Mouse (Mus musculus) lung, embryonic 14.5 days (tissue): ENCODE results near the gene Nnmt. TPM values are rescaled to one million over a fixed set of nuclear protein-coding genes. Genes with fewer than 3 reads are reported as not detected.

Experiments used
- ATAC-seq: fragments of 200-750 bp; cut with Nextera tagmentation; 2 replicates; pipeline ENCODE4 v1.8.0; 2017; ENCODE audit warnings: mild to moderate bottlenecking, moderate TSS enrichment, moderate library complexity; ENCODE audit not compliant: insufficient read depth
- DNase-seq: peaks from one replicate; pipeline ENCODE4 v3.0.0-alpha.2; 2015
- H3K27ac ChIP-seq: fragments of 300-500 bp; sonication (generic); 2 replicates; pipeline ENCODE4 v1.5.1; 2014; ENCODE audit warnings: low read depth, mild to moderate bottlenecking, moderate library complexity
- H3K27me3 ChIP-seq: fragments of 300-500 bp; sonication (generic); 2 replicates; pipeline ENCODE4 v1.6.1; 2014; ENCODE audit warnings: low read length, control low read depth; ENCODE audit not compliant: insufficient read depth
- H3K36me3 ChIP-seq: fragments of 300-500 bp; sonication (generic); 2 replicates; pipeline ENCODE4 v1.6.1; 2014; ENCODE audit warnings: control low read depth; ENCODE audit not compliant: insufficient read depth
- H3K4me1 ChIP-seq: fragments of 300-500 bp; sonication (generic); 2 replicates; pipeline ENCODE4 v1.6.1; 2014; ENCODE audit warnings: antibody characterized with exemption, control low read depth; ENCODE audit not compliant: insufficient read depth
- H3K4me2 ChIP-seq: fragments of 300-500 bp; sonication (generic); 2 replicates; pipeline ENCODE4 v1.6.1; 2014; ENCODE audit warnings: mild to moderate bottlenecking
- H3K4me3 ChIP-seq: fragments of 300-500 bp; sonication (generic); 2 replicates; pipeline ENCODE4 v1.5.1; 2014; ENCODE audit warnings: low read depth, low read length
- H3K9ac ChIP-seq: fragments of 300-500 bp; sonication (generic); 2 replicates; pipeline ENCODE4 v1.6.1; 2014
- H3K9me3 ChIP-seq: fragments of 300-500 bp; sonication (generic); 2 replicates; pipeline ENCODE4 v1.6.1; 2016; ENCODE audit warnings: low read depth, low read length, control low read depth
- CTCF ChIP-seq: IDR thresholded peaks from 2 replicates; pipeline ENCODE4 v1.5.1; 2016; ENCODE audit warnings: antibody characterized with exemption, low read depth
- WGBS: fragments of 180-500 bp; shearing (Covaris S2); extraction: QIAGEN DNeasy Blood & Tissue Kit; methylation state at CpG from one replicate; pipeline ENCODE4 v1.1.7; 2014; 5-methylcytosine and 5-hydroxymethylcytosine counted together
- polyA plus RNA-seq: library from polyadenylated mRNA; unstranded; fragments of >200 nt; fragmentation: Nextera tagmentation; extraction: Ambion mirVana; gene quantifications from 2 replicates; pipeline ENCODE4 v1.2.1, GENCODE M21; 2014

The Nnmt gene
- polyA plus RNA-seq, 1 experiment from 2014 or later = 0.71 TPM

- Histone ChIP-seq H3K27me3 (peaks cover 14% of the 10 kb centered on the region), H3K9ac (no peak overlapping the region), H3K27ac (no peak overlapping the region), H3K4me3 (no peak overlapping the region), H3K36me3 (no peaks in the 10 kb centered on the region), H3K9me3 (peaks cover 6% of the 10 kb centered on the region; the same call in 1 of the 2 replicates), H3K4me1 (peaks cover 6% of the 10 kb centered on the region; the same call in 1 of the 2 replicates), H3K4me2 (no peak overlapping the region)
- peak; percentile 76 for DNase-seq
- 46% methylated on average over 13 of the region's 13 CpGs for WGBS
- peak; percentile 72 for TF ChIP-seq CTCF
- ATAC-seq = no peak
These were observed 40.1 kb upstream of the Nnmt start for GRCm38 (mm10) chr9:48644926-48645647.

- Histone ChIP-seq H3K27me3 (peaks cover 14% of the 10 kb centered on the region), H3K27ac (no peak overlapping the region), H3K36me3 (no peaks in the 10 kb centered on the region), H3K4me3 (no peak overlapping the region), H3K9me3 (peaks cover 6% of the 10 kb centered on the region; the same call in 1 of the 2 replicates), H3K4me2 (no peak overlapping the region), H3K9ac (no peak overlapping the region), H3K4me1 (peaks cover 4% of the 10 kb centered on the region; the same call in 1 of the 2 replicates)
- whole genome bisulfite sequencing = 69% methylated on average over 3 of the region's 3 CpGs
- ATAC-seq (no peak), DNase-seq (no peak)
- TF ChIP-seq CTCF = peak; percentile 26
These were observed 39.4 kb upstream of the Nnmt start for GRCm38 (mm10) chr9:48644376-48644775.

GRCm38 (mm10) chr9:48641636-48642035 lies 36.7 kb upstream of the Nnmt start:
- Histone ChIP-seq H3K9me3 (peaks cover 6% of the 10 kb centered on the region; the same call in 1 of the 2 replicates), H3K4me3 (no peak overlapping the region), H3K27me3 (peaks cover 7% of the 10 kb centered on the region), H3K36me3 (no peaks in the 10 kb centered on the region), H3K9ac (no peak overlapping the region), H3K4me2 (no peak overlapping the region), H3K4me1 (no peaks in the 10 kb centered on the region), H3K27ac (no peak overlapping the region)
- no peak for TF ChIP-seq CTCF
- DNase-seq = no peak
- 91% methylated on average over 8 of the region's 8 CpGs for WGBS
- no peak for ATAC-seq

GRCm38 (mm10) chr9:48640881-48641280 lies 35.9 kb upstream of the Nnmt start:
- 68% methylated on average over 8 of the region's 8 CpGs for WGBS
- no peak for DNase-seq
- Histone ChIP-seq H3K27ac (no peak overlapping the region), H3K9ac (no peak overlapping the region), H3K9me3 (peaks cover 6% of the 10 kb centered on the region; the same call in 1 of the 2 replicates), H3K36me3 (no peaks in the 10 kb centered on the region), H3K4me2 (no peak overlapping the region), H3K4me3 (no peak overlapping the region), H3K27me3 (peaks cover 11% of the 10 kb centered on the region), H3K4me1 (no peaks in the 10 kb centered on the region)
- no peak for ATAC-seq
- no peak for TF ChIP-seq CTCF

- Histone ChIP-seq H3K27ac (no peak overlapping the region), H3K36me3 (no peaks in the 10 kb centered on the region), H3K9me3 (no peaks in the 10 kb centered on the region), H3K4me2 (no peak overlapping the region), H3K27me3 (peaks cover 15% of the 10 kb centered on the region), H3K4me3 (no peak overlapping the region), H3K9ac (no peak overlapping the region), H3K4me1 (no peaks in the 10 kb centered on the region)
- no peak for TF ChIP-seq CTCF
- no peak for ATAC-seq
- 34% methylated on average over 15 of the region's 15 CpGs for WGBS
- DNase-seq = no peak
These were observed 33.3 kb upstream of the Nnmt start for GRCm38 (mm10) chr9:48638176-48638803.

GRCm38 (mm10) chr9:48637161-48637560 lies 32.2 kb upstream of the Nnmt start:
- Histone ChIP-seq H3K9me3 (no peaks in the 10 kb centered on the region), H3K27ac (no peak overlapping the region), H3K4me3 (no peak overlapping the region), H3K36me3 (no peaks in the 10 kb centered on the region), H3K4me1 (no peaks in the 10 kb centered on the region), H3K27me3 (peaks cover 15% of the 10 kb centered on the region), H3K4me2 (no peak overlapping the region), H3K9ac (no peak overlapping the region)
- WGBS = 85% methylated on average over 7 of the region's 7 CpGs
- ATAC-seq (no peak), DNase-seq (no peak)
- no peak for TF ChIP-seq CTCF

GRCm38 (mm10) chr9:48635576-48636350 lies 30.8 kb upstream of the Nnmt start:
- WGBS = 34% methylated on average over 18 of the region's 18 CpGs
- DNase-seq (no peak), ATAC-seq (no peak)
- H3K4me3 ChIP-seq = no peak overlapping the region
- H3K9ac ChIP-seq = no peak overlapping the region
- no peaks in the 10 kb centered on the region for H3K9me3 ChIP-seq
- H3K36me3 ChIP-seq = no peaks in the 10 kb centered on the region
- TF ChIP-seq CTCF = no peak
- no peak overlapping the region for H3K4me2 ChIP-seq
- no peaks in the 10 kb centered on the region for H3K4me1 ChIP-seq
- peaks cover 15% of the 10 kb centered on the region for H3K27me3 ChIP-seq
- no peak overlapping the region for H3K27ac ChIP-seq
